Comparison of ENCODE assay signal across 17 mouse cellular contexts in the genomic region with DNA sequence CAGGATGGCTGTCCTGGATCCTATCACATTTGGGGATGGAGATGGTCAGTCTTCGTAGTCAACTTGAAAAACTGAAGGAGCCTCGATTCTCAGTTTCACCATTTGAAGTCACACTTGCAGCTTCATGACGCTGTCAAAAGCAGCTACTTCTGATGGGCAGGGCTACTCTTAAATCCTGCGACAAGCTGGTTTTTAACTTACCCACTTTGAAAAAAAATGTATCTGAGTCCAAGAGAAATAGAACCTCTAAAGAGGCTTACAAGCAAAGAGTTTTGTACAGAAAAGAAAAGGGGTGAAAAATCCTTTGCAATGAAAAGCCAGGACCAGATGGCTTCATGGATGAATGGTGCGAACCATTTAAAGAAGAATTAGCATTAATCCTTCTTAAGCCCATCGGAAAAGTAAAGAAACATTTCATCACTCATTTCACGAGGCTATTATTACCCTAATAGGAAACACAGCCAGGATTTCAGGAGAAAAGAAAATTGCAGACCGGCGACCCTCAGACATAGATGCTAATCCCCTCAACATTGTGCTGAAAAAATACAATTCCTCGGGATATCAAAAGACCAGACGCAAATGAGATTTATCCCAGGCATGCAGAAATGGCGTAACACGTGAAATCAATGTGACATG.
"Had no signal": no experiment of that assay in that cellular context is flagged by ENCODE, and none has a peak within 500 bp of the region (broad histone marks: within the 10 kb centered on the region; RNA-seq: fewer than 3 reads in every experiment).

No protein-coding gene starts in this region.

- H3K9me3 ChIP-seq: limb, embryonic 15.5 days; liver, embryonic 12.5 days; neural tube, embryonic 12.5 days; stomach, embryonic 15.5 days had no signal

- H3K36me3 ChIP-seq: limb, embryonic 15.5 days; liver, embryonic 12.5 days; neural tube, embryonic 12.5 days; stomach, embryonic 15.5 days had no signal

- H3K4me2 ChIP-seq: limb, embryonic 15.5 days; liver, embryonic 12.5 days; lung, embryonic 14.5 days; neural tube, embryonic 12.5 days; stomach, embryonic 15.5 days had no signal

- ATAC-seq: liver, embryonic 12.5 days had no signal

- DNase-seq: kidney, adult 11 months; kidney, adult 9 months; kidney, postnatal 36 days; layer of hippocampus, adult 9-11 months; layer of hippocampus, postnatal 36 days; lung, embryonic 14.5 days; lung, postnatal 10 days; right cerebral cortex, postnatal 14 days; thymus, adult 2 months; thymus, postnatal 25 days had no signal

- H3K27me3 ChIP-seq: limb, embryonic 15.5 days; liver, embryonic 12.5 days; megakaryocyte, embryonic 14.5 days; neural tube, embryonic 12.5 days; stomach, embryonic 15.5 days had no signal

- H3K9ac ChIP-seq: limb, embryonic 15.5 days; liver, embryonic 12.5 days; lung, embryonic 14.5 days; neural tube, embryonic 12.5 days; stomach, embryonic 15.5 days had no signal

- H3K4me1 ChIP-seq: limb, embryonic 15.5 days; liver, embryonic 12.5 days; megakaryocyte, embryonic 14.5 days; stomach, embryonic 15.5 days had no signal

- H3K27ac ChIP-seq: kidney, postnatal 0 days; limb, embryonic 15.5 days; liver, embryonic 12.5 days; macrophage; neural tube, embryonic 12.5 days; stomach, embryonic 15.5 days had no signal

- H3K4me3 ChIP-seq: limb, embryonic 15.5 days; liver, embryonic 12.5 days; megakaryocyte, embryonic 14.5 days; neural tube, embryonic 12.5 days; stomach, embryonic 15.5 days had no signal
